In genomic region chr9:75328047-75328446, GRCm38 (mm10) we compare ENCODE assay signal across 26 mouse cellular contexts. TPM values are rescaled to one million over a fixed set of nuclear protein-coding genes. Genes with fewer than 3 reads are reported as not detected.
"Had no signal": no experiment of that assay in that cellular context is flagged by ENCODE, and none has a peak within 500 bp of the region (broad histone marks: within the 10 kb centered on the region; RNA-seq: fewer than 3 reads in every experiment).

No protein-coding gene starts in this region.

- H3K9me3 ChIP-seq: neural tube, embryonic 12.5 days; neural tube, embryonic 13.5 days; neural tube, embryonic 15.5 days; stomach, embryonic 15.5 days had no signal

- H3K27ac ChIP-seq: neural tube, embryonic 12.5 days; neural tube, embryonic 13.5 days; neural tube, embryonic 15.5 days; stomach, embryonic 15.5 days; stomach, postnatal 0 days had no signal

- H3K27me3 ChIP-seq: neural tube, embryonic 12.5 days; neural tube, embryonic 13.5 days; neural tube, embryonic 15.5 days; stomach, embryonic 15.5 days had no signal

- DNase-seq: retina, postnatal 1 day; right cerebral cortex, adult 18-20 months; right cerebral cortex, postnatal 14 days; right cerebral cortex, postnatal 25 days; right cerebral cortex, postnatal 4 days; spleen, adult 18-20 months; thymus, adult 18-20 months; thymus, adult 2 months; thymus, postnatal 14 days; thymus, postnatal 25 days; thymus, postnatal 36 days; thymus, postnatal 4 days had no signal

- H3K4me3 ChIP-seq: neural tube, embryonic 12.5 days; neural tube, embryonic 13.5 days; neural tube, embryonic 15.5 days; stomach, embryonic 15.5 days had no signal

- H3K4me2 ChIP-seq: neural tube, embryonic 12.5 days; neural tube, embryonic 13.5 days; neural tube, embryonic 15.5 days; stomach, embryonic 15.5 days had no signal

- H3K9ac ChIP-seq: neural tube, embryonic 12.5 days; neural tube, embryonic 13.5 days; neural tube, embryonic 15.5 days; stomach, embryonic 15.5 days had no signal

- H3K4me1 ChIP-seq: neural tube, embryonic 12.5 days; neural tube, embryonic 13.5 days; neural tube, embryonic 15.5 days; stomach, embryonic 15.5 days had no signal

RNA-seq across cellular contexts. Expression of gene Bcl2l10, which starts 19.5 kb away (rescaled TPM):
- total RNA-seq: neutrophil, adult 5-6 weeks had no signal
- polyA plus RNA-seq: neural tube, embryonic 11.5 days; neural tube, embryonic 12.5 days; neural tube, embryonic 13.5 days; neural tube, embryonic 14.5 days; neural tube, embryonic 15.5 days; small intestine, adult 2 months; spleen, adult 2 months; stomach, embryonic 14.5 days; stomach, embryonic 15.5 days; stomach, embryonic 16.5 days; stomach, postnatal 0 days; testis, adult 2 months; thymus, adult 2 months; thymus, postnatal 0 days had no signal
